Mouse (Mus musculus) stomach, postnatal 0 days (tissue): ENCODE measurements around the gene Zfp319.
"Not testable (repeated sequence)": the region's sequence is repeated elsewhere in the genome, so short reads cannot be mapped to it uniquely, and the experiment has no call there.

Source experiments
- CTCF ChIP-seq: IDR thresholded peaks from 2 replicates; pipeline ENCODE4 v1.5.1; 2016; ENCODE audit warnings: antibody characterized with exemption, low read depth, mild to moderate bottlenecking, moderate library complexity
- EP300 ChIP-seq: optimal IDR thresholded peaks from 2 replicates; pipeline ENCODE3; 2016; ENCODE audit warnings: antibody characterized with exemption

- TF ChIP-seq CTCF, EP300: not testable (repeated sequence)
Measured at GRCm38 (mm10) chr8:95378928-95379327, 47.2 kb upstream of the Zfp319 start.
